Mouse (Mus musculus) midbrain, embryonic 14.5 days (tissue): ENCODE measurements around the gene Gchfr. TPM values are rescaled to one million over a fixed set of nuclear protein-coding genes. Genes with fewer than 3 reads are reported as not detected.

Experiments used
- ATAC-seq: fragments of 200-750 bp; cut with Nextera tagmentation; 2 replicates; pipeline ENCODE4 v1.8.0; 2017; ENCODE audit warnings: moderate number of reproducible peaks, moderate library complexity; ENCODE audit not compliant: low FRiP score, low TSS enrichment
- DNase-seq: peaks from one replicate; pipeline ENCODE4 v3.0.0-alpha.2; 2015
- H3K27ac ChIP-seq: fragments of 300-500 bp; sonication (generic); replicated peaks from 2 replicates; pipeline ENCODE4 v1.5.1; 2014; ENCODE audit warnings: mild to moderate bottlenecking, low read depth, low read length, moderate library complexity
- H3K27me3 ChIP-seq: fragments of 300-500 bp; sonication (generic); 2 replicates; pipeline ENCODE4 v1.6.1; 2014; ENCODE audit warnings: low read length, control low read depth, mixed read lengths; ENCODE audit not compliant: control insufficient read depth, insufficient read depth
- H3K36me3 ChIP-seq: fragments of 300-500 bp; sonication (generic); 2 replicates; pipeline ENCODE4 v1.6.1; 2014; ENCODE audit warnings: low read length, control low read depth; ENCODE audit not compliant: control insufficient read depth, insufficient read depth
- H3K4me1 ChIP-seq: fragments of 300-500 bp; sonication (generic); 2 replicates; pipeline ENCODE4 v1.6.1; 2014; ENCODE audit warnings: mild to moderate bottlenecking, antibody characterized with exemption, low read length, control low read depth; ENCODE audit not compliant: control insufficient read depth, insufficient read depth
- H3K4me2 ChIP-seq: fragments of 300-500 bp; sonication (generic); 2 replicates; pipeline ENCODE4 v1.6.1; 2014; ENCODE audit warnings: mild to moderate bottlenecking, low read length, moderate library complexity
- H3K4me3 ChIP-seq: fragments of 300-500 bp; sonication (generic); replicated peaks from 2 replicates; pipeline ENCODE4 v1.5.1; 2014; ENCODE audit warnings: low read depth, low read length
- H3K9ac ChIP-seq: fragments of 300-500 bp; sonication (generic); replicated peaks from 2 replicates; pipeline ENCODE4 v1.6.1; 2014; ENCODE audit warnings: mild to moderate bottlenecking, low read length, moderate library complexity
- H3K9me3 ChIP-seq: fragments of 300-500 bp; sonication (generic); 2 replicates; pipeline ENCODE4 v1.6.1; 2016; ENCODE audit warnings: low read length, control low read depth, mixed read lengths; ENCODE audit not compliant: control insufficient read depth
- WGBS: fragments of 180-500 bp; shearing (Covaris S2); extraction: QIAGEN DNeasy Blood & Tissue Kit; methylation state at CpG from one replicate; pipeline ENCODE4 v1.1.7; 2014; 5-methylcytosine and 5-hydroxymethylcytosine counted together
- polyA plus RNA-seq: library from polyadenylated mRNA; unstranded; fragments of >200 nt; fragmentation: Nextera tagmentation; extraction: Ambion mirVana; gene quantifications from 2 replicates; pipeline ENCODE4 v1.2.1, GENCODE M21; 2014

The Gchfr gene
- polyA plus RNA-seq: 7.4 and 8.6 TPM in 2 replicates

GRCm38 (mm10) chr2:119166901-119167865 is at the start of gene Gchfr:
Gene Gchfr (plus strand): TSS chr2:119167773.
- no peaks in the 10 kb centered on the region for H3K9me3 ChIP-seq
- peaks cover 21% of the 10 kb centered on the region for H3K27me3 ChIP-seq
- peak within 1 kb of the TSS; percentile 45 for H3K9ac ChIP-seq
- peak within 1 kb of the TSS; percentile 99 for H3K4me2 ChIP-seq
- peaks cover 12% of the 10 kb centered on the region for H3K4me1 ChIP-seq
- 0 out of 2 replicates have a peak, but pooled peaks cover 3% of the 10 kb centered on the region for H3K36me3 ChIP-seq
- ATAC-seq (peak; percentile 67), DNase-seq (peak; percentile 82)
- WGBS: under 1% methylated on average over 60 of the region's 60 CpGs
- H3K4me3 ChIP-seq: peak within 1 kb of the TSS; percentile 50
- no peak within 1 kb of the TSS for H3K27ac ChIP-seq

DNA sequence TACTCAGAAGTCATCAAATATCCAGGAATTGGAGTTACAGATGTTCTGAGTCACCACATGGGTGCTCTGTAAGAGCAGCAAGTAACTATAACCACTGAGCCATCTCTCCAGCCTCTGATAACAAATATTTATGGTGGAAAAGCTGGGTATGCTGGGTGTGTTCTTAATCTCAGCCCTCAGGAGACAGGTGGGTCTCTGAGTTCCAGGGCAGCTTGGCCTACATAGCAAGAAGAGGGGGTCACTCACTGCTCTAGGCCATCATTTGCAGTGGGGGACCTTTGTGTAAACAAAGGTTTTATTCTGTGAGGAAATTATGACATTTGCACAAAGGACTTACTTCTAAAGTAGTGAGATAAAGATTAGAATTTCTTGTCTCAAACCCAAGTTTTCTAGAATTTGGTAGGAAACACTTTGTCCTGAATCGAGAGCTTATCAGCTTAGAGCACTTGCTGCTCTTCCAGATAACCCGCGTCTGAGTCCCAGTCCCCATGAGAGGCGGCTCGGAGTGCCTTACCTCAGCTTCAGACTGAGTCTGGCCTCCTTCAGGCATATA is 31.2 kb upstream of the Gchfr start:
- no peaks in the 10 kb centered on the region for H3K4me1 ChIP-seq
- no peaks in the 10 kb centered on the region for H3K27me3 ChIP-seq
- H3K4me2 ChIP-seq: no peak overlapping the region
- peaks cover 78% of the 10 kb centered on the region for H3K36me3 ChIP-seq
- H3K4me3 ChIP-seq: no peak overlapping the region
- WGBS: 90% methylated on average over 5 of the region's 5 CpGs
- no peak overlapping the region for H3K27ac ChIP-seq
- ATAC-seq: no peak
- H3K9ac ChIP-seq: no peak overlapping the region
- H3K9me3 ChIP-seq: no peaks in the 10 kb centered on the region
- no peak for DNase-seq

GRCm38 (mm10) chr2:119145199-119145598 is 22.4 kb upstream of the Gchfr start:
- no peaks in the 10 kb centered on the region for H3K9me3 ChIP-seq
- no peaks in the 10 kb centered on the region for H3K27me3 ChIP-seq
- no peak overlapping the region for H3K4me2 ChIP-seq
- ATAC-seq (no peak), DNase-seq (peak; percentile 9)
- WGBS: 95% methylated on average over 2 of the region's 2 CpGs
- peaks cover 92% of the 10 kb centered on the region for H3K36me3 ChIP-seq
- no peak overlapping the region for H3K4me3 ChIP-seq
- H3K4me1 ChIP-seq: no peaks in the 10 kb centered on the region
- H3K27ac ChIP-seq: no peak overlapping the region
- no peak overlapping the region for H3K9ac ChIP-seq

DNA sequence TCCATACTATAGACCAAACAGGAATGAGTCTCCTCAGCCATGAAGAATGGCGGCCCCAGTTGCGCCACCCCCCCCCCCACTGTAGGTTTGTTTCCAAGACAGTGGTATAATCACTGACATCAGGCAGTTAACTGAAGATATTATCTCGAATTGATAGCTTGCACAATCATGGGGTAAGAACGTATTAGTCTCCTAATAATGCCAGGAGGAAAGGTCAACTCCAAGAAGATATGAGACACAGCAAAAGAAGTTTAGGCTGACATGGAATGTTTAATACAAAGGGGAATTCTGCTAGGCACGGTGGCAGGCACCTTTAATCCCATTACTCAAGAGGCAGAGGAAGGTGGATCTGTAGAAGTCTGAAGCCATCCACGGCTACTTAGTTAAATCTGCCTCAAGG is 21.1 kb upstream of the Gchfr start:
- no peak for ATAC-seq
- no peak overlapping the region for H3K9ac ChIP-seq
- no peak overlapping the region for H3K4me2 ChIP-seq
- peaks cover 93% of the 10 kb centered on the region for H3K36me3 ChIP-seq
- no peaks in the 10 kb centered on the region for H3K27me3 ChIP-seq
- no peak overlapping the region for H3K27ac ChIP-seq
- no peaks in the 10 kb centered on the region for H3K4me1 ChIP-seq
- DNase-seq: no peak
- 77% methylated on average over 6 of the region's 6 CpGs for WGBS
- no peaks in the 10 kb centered on the region for H3K9me3 ChIP-seq
- no peak overlapping the region for H3K4me3 ChIP-seq

- H3K4me3 ChIP-seq: no peak overlapping the region
- WGBS: 82% methylated on average over 22 of the region's 22 CpGs
- H3K9ac ChIP-seq: no peak overlapping the region
- H3K27me3 ChIP-seq: no peaks in the 10 kb centered on the region
- H3K9me3 ChIP-seq: no peaks in the 10 kb centered on the region
- H3K27ac ChIP-seq: no peak overlapping the region
- DNase-seq: no peak
- no peaks in the 10 kb centered on the region for H3K4me1 ChIP-seq
- no peak overlapping the region for H3K4me2 ChIP-seq
- no peak for ATAC-seq
- H3K36me3 ChIP-seq: peaks cover 92% of the 10 kb centered on the region
These were observed 20.4 kb upstream of the Gchfr start for GRCm38 (mm10) chr2:119147160-119147678.

GRCm38 (mm10) chr2:119147775-119148174 is 19.8 kb upstream of the Gchfr start:
- no peaks in the 10 kb centered on the region for H3K9me3 ChIP-seq
- WGBS: 95% methylated on average over 8 of the region's 8 CpGs
- no peak overlapping the region for H3K4me2 ChIP-seq
- H3K27me3 ChIP-seq: no peaks in the 10 kb centered on the region
- no peak overlapping the region for H3K27ac ChIP-seq
- ATAC-seq (no peak), DNase-seq (no peak)
- H3K36me3 ChIP-seq: peaks cover 92% of the 10 kb centered on the region
- H3K4me1 ChIP-seq: no peaks in the 10 kb centered on the region
- no peak overlapping the region for H3K9ac ChIP-seq
- H3K4me3 ChIP-seq: no peak overlapping the region

GRCm38 (mm10) chr2:119152255-119152654 is 15.3 kb upstream of the Gchfr start:
- 88% methylated on average over 6 of the region's 6 CpGs for WGBS
- Histone ChIP-seq H3K27ac (no peak overlapping the region), H3K27me3 (no peaks in the 10 kb centered on the region), H3K9ac (no peak overlapping the region), H3K4me1 (peaks cover 10% of the 10 kb centered on the region), H3K4me2 (no peak overlapping the region), H3K9me3 (no peaks in the 10 kb centered on the region), H3K4me3 (no peak overlapping the region), H3K36me3 (peaks cover 68% of the 10 kb centered on the region)
- no peak for ATAC-seq
- DNase-seq: no peak

- 84% methylated on average over 2 of the region's 2 CpGs for WGBS
- H3K4me2 ChIP-seq: no peak overlapping the region
- no peak overlapping the region for H3K4me3 ChIP-seq
These were observed 12.9 kb upstream of the Gchfr start for GRCm38 (mm10) chr2:119154683-119155082.

More at GRCm38 (mm10) chr2:119154683-119155082, 12.9 kb upstream of the Gchfr start:
- DNase-seq (no peak), ATAC-seq (no peak)
- Histone ChIP-seq H3K9me3 (no peaks in the 10 kb centered on the region), H3K36me3 (peaks cover 45% of the 10 kb centered on the region), H3K27me3 (no peaks in the 10 kb centered on the region), H3K27ac (no peak overlapping the region), H3K9ac (no peak overlapping the region), H3K4me1 (peaks cover 14% of the 10 kb centered on the region)
